Mouse (Mus musculus) thymus, postnatal 4 days (tissue): ENCODE measurements around the gene Cib1.
A peak's percentile ranks its signal among the peaks of the same experiment; 100 is the strongest.

Source experiments
- DNase-seq: peaks from one replicate; pipeline ENCODE4 v3.0.0; 2021

Gene Cib1

GRCm38 (mm10) chr7:80200588-80200945, 32.0 kb downstream of the Cib1 start:
- DNase-seq: no peak

GRCm38 (mm10) chr7:80199851-80200587, 32.6 kb downstream of the Cib1 start:
- no peak for DNase-seq

GRCm38 (mm10) chr7:80199286-80199685, 33.3 kb downstream of the Cib1 start:
- DNase-seq: no peak

GRCm38 (mm10) chr7:80198863-80199262, 33.8 kb downstream of the Cib1 start:
- peak; percentile 58 for DNase-seq

GRCm38 (mm10) chr7:80197941-80198778, 34.5 kb downstream of the Cib1 start:
- DNase-seq: peak; percentile 77

- peak; percentile 57 for DNase-seq
These were observed 35.2 kb downstream of the Cib1 start for GRCm38 (mm10) chr7:80197371-80197770.

- no peak for DNase-seq
These were observed 36.9 kb downstream of the Cib1 start for GRCm38 (mm10) chr7:80195576-80196263.

- DNase-seq: no peak
These were observed 37.5 kb downstream of the Cib1 start for GRCm38 (mm10) chr7:80195146-80195545.

GRCm38 (mm10) chr7:80193941-80194739, 38.5 kb downstream of the Cib1 start:
- peak; percentile 27 for DNase-seq

- peak; percentile 91 for DNase-seq
These were observed 40.2 kb downstream of the Cib1 start for GRCm38 (mm10) chr7:80192226-80193061.

- DNase-seq: peak; percentile 60
These were observed 41.2 kb downstream of the Cib1 start for GRCm38 (mm10) chr7:80191455-80191854.

GRCm38 (mm10) chr7:80189147-80189933, 43.3 kb downstream of the Cib1 start:
- DNase-seq: no peak

- no peak for DNase-seq
These were observed 44.0 kb downstream of the Cib1 start for GRCm38 (mm10) chr7:80188579-80189125.

- DNase-seq: no peak
These were observed 45.1 kb downstream of the Cib1 start for GRCm38 (mm10) chr7:80187501-80187900.

- peak; percentile 88 for DNase-seq
These were observed 45.9 kb downstream of the Cib1 start, which contains the start of gene Sema4b for GRCm38 (mm10) chr7:80186531-80187296. TSS of gene Sema4b (plus strand) at chr7:80186841.

GRCm38 (mm10) chr7:80186021-80186420, 46.6 kb downstream of the Cib1 start:
- no peak for DNase-seq

GRCm38 (mm10) chr7:80184968-80185367, 47.6 kb downstream of the Cib1 start:
- no peak for DNase-seq

- no peak for DNase-seq
These were observed 48.1 kb downstream of the Cib1 start for GRCm38 (mm10) chr7:80184551-80184950.

GRCm38 (mm10) chr7:80183969-80184368, 48.6 kb downstream of the Cib1 start:
- DNase-seq: no peak

- DNase-seq: no peak
These were observed 49.1 kb downstream of the Cib1 start for GRCm38 (mm10) chr7:80183466-80183865.
